Mouse (Mus musculus): ENCODE measurements around the gene Gm7257. TPM values are rescaled to one million over a fixed set of nuclear protein-coding genes. Genes with fewer than 3 reads are reported as not detected.

Gene Gm7257
- polyA plus RNA-seq (2015; fragmentation: Nextera tagmentation; extraction: Ambion mirVana), result not detected in 2 replicates

- Histone ChIP-seq H3K36me3 (ENCODE audit: control insufficient read depth, insufficient read depth) (no peaks in the 10 kb centered on the region), H3K4me3 (ENCODE audit: low read length) (no peak within 1 kb of the TSS), H3K9ac (ENCODE audit: low read length) (no peak within 1 kb of the TSS), H3K27me3 (ENCODE audit: control insufficient read depth, insufficient read depth, low read length) (no peaks in the 10 kb centered on the region), H3K4me1 (ENCODE audit: control insufficient read depth, insufficient read depth, low read length) (no peaks in the 10 kb centered on the region), H3K9me3 (replicated peaks; ENCODE audit: control insufficient read depth, low read length) (peaks cover 2% of the 10 kb centered on the region; the same call in 1 of the 2 replicates), H3K4me2 (ENCODE audit: low read depth, low read length) (no peak within 1 kb of the TSS), H3K27ac (ENCODE audit: low read length) (no peak within 1 kb of the TSS)
- no peak for ATAC-seq (replicated peaks; ENCODE audit: extremely low read depth, insufficient read depth, low FRiP score)
- 59% methylated on average over 4 of the region's 4 CpGs for WGBS
Observed at GRCm38 (mm10) chr9:36431584-36431983, at the start of gene Gm7257. Gm7257 (plus strand) TSS chr9:36431884.

- Histone ChIP-seq H3K27me3 (ENCODE audit: control insufficient read depth, insufficient read depth, low read length) (no peaks in the 10 kb centered on the region), H3K9me3 (replicated peaks; ENCODE audit: control insufficient read depth, low read length) (no peaks in the 10 kb centered on the region; the same call in 1 of the 2 replicates), H3K4me3 (ENCODE audit: low read length) (no peak overlapping the region), H3K9ac (ENCODE audit: low read length) (no peak overlapping the region), H3K4me2 (ENCODE audit: low read depth, low read length) (no peak overlapping the region), H3K36me3 (ENCODE audit: control insufficient read depth, insufficient read depth) (no peaks in the 10 kb centered on the region), H3K27ac (ENCODE audit: low read length) (no peak overlapping the region), H3K4me1 (ENCODE audit: control insufficient read depth, insufficient read depth, low read length) (no peaks in the 10 kb centered on the region)
- 37% methylated on average over 2 of the region's 2 CpGs for WGBS
- ATAC-seq (replicated peaks; ENCODE audit: extremely low read depth, insufficient read depth, low FRiP score), result no peak
Observed at GRCm38 (mm10) chr9:36402991-36403390, 28.7 kb upstream of the Gm7257 start.

- no peaks in the 10 kb centered on the region for H3K27me3 ChIP-seq (ENCODE audit: control insufficient read depth, insufficient read depth, low read length)
- H3K27ac ChIP-seq (ENCODE audit: low read length), result no peak overlapping the region
- no peak overlapping the region for H3K9ac ChIP-seq (ENCODE audit: low read length)
- ATAC-seq (replicated peaks; ENCODE audit: extremely low read depth, insufficient read depth, low FRiP score), result no peak
- no peaks in the 10 kb centered on the region for H3K9me3 ChIP-seq (replicated peaks; ENCODE audit: control insufficient read depth, low read length)
- no peak overlapping the region for H3K4me3 ChIP-seq (ENCODE audit: low read length)
- H3K4me1 ChIP-seq (ENCODE audit: control insufficient read depth, insufficient read depth, low read length), result no peaks in the 10 kb centered on the region
- 33% methylated on average over 2 of the region's 2 CpGs for WGBS
- no peaks in the 10 kb centered on the region for H3K36me3 ChIP-seq (ENCODE audit: control insufficient read depth, insufficient read depth)
- no peak overlapping the region for H3K4me2 ChIP-seq (ENCODE audit: low read depth, low read length)
Observed at GRCm38 (mm10) chr9:36435051-36435764, 3.5 kb downstream of the Gm7257 start.

- Histone ChIP-seq H3K36me3 (ENCODE audit: control insufficient read depth, insufficient read depth) (no peaks in the 10 kb centered on the region), H3K27ac (ENCODE audit: low read length) (no peak within 1 kb of the TSS), H3K9me3 (replicated peaks; ENCODE audit: control insufficient read depth, low read length) (peaks cover 4% of the 10 kb centered on the region; the same call in 1 of the 2 replicates), H3K4me1 (ENCODE audit: control insufficient read depth, insufficient read depth, low read length) (no peaks in the 10 kb centered on the region), H3K4me2 (ENCODE audit: low read depth, low read length) (no peak within 1 kb of the TSS), H3K27me3 (ENCODE audit: control insufficient read depth, insufficient read depth, low read length) (no peaks in the 10 kb centered on the region), H3K9ac (ENCODE audit: low read length) (no peak within 1 kb of the TSS), H3K4me3 (ENCODE audit: low read length) (no peak within 1 kb of the TSS)
- ATAC-seq (replicated peaks; ENCODE audit: extremely low read depth, insufficient read depth, low FRiP score), result no peak
- 40% methylated on average over 3 of the region's 3 CpGs for WGBS
Observed at GRCm38 (mm10) chr9:36475338-36475737, 43.7 kb downstream of the Gm7257 start, which contains the start of gene Gm9513. Gm9513 (plus strand) TSS chr9:36475638.

Other genes with a start within 250 kb of the Gm7257 start
- gene Gm9513, start 43.8 kb downstream of the Gm7257 start, polyA plus RNA-seq (2015; fragmentation: Nextera tagmentation; extraction: Ambion mirVana), result not detected in 2 replicates
- gene Gm5615, start 110.1 kb downstream of the Gm7257 start, polyA plus RNA-seq (2015; fragmentation: Nextera tagmentation; extraction: Ambion mirVana), result not detected in 2 replicates
- not detected in 2 replicates for gene Gm17689, start 150.8 kb downstream of the Gm7257 start, polyA plus RNA-seq (2015; fragmentation: Nextera tagmentation; extraction: Ambion mirVana)
- not detected in 2 replicates for gene A630095E13Rik, start 211.5 kb downstream of the Gm7257 start, polyA plus RNA-seq (2015; fragmentation: Nextera tagmentation; extraction: Ambion mirVana)

Data from heart, embryonic 16.5 days (tissue).